Mouse (Mus musculus): ENCODE results near the gene Gm43518. TPM values are rescaled to one million over a fixed set of nuclear protein-coding genes. Genes with fewer than 3 reads are reported as not detected.

The Gm43518 gene
- polyA plus RNA-seq, 1 experiment from 2014 or later = 2.2 TPM

DNA sequence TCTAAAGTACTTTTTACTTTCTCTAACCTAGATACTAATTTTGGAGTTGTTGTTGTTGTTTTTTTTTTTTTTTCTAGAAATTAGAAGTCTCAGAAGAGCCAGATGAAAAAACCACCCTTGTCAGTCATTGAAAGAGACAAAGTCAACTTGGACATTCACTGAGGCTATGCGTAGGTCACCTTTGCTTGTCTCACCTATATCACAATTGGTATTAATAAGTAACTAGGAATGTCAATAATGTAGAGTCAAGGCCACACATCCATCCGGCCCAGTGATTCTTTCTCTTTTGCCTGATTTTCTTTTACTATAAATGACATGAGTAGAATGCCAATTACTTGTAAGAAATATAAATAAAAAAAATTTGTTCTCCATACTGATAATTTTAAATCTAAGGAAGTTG is 39.5 kb downstream of the Gm43518 start:
- ATAC-seq = no peak
- no peaks in the 10 kb centered on the region for H3K9me3 ChIP-seq (replicated peaks)
- H3K27ac ChIP-seq = no peak overlapping the region
- H3K4me3 ChIP-seq = no peak overlapping the region
- peaks cover 5% of the 10 kb centered on the region for H3K27me3 ChIP-seq (replicated peaks)
- H3K36me3 ChIP-seq = no peaks in the 10 kb centered on the region; the same call in 1 of the 2 replicates
- H3K4me1 ChIP-seq = 0 out of 2 replicates have a peak, but pooled peaks cover 12% of the 10 kb centered on the region
- H3K9ac ChIP-seq = no peak overlapping the region
- 76% methylated on average over 2 of the region's 2 CpGs for WGBS (ENCODE audit: insufficient replicate concordance)
- H3K4me2 ChIP-seq = no peak overlapping the region

DNA sequence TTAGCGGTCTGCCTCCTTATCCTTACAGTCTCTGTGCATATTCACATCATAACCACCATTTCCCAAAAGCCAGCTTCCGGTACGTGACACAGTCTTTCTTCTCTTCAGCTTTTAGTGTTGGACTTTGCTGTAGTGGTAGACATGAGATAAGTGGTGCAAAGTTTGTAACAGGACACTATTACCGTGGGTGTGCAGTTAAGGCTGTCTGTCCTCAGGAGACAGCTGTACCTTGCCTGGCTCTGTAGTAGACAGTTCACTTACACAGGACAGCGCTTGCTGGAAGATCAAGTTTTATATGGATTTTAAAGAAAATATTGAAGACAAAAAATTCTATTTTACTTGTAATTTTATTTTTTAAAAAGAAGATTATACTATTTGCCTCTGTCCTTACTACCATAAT is 41.2 kb downstream of the Gm43518 start:
- H3K27me3 ChIP-seq (replicated peaks) = peaks cover 22% of the 10 kb centered on the region
- no peak overlapping the region for H3K4me3 ChIP-seq
- no peak overlapping the region for H3K27ac ChIP-seq
- H3K36me3 ChIP-seq = no peaks in the 10 kb centered on the region
- H3K4me1 ChIP-seq = peaks cover 17% of the 10 kb centered on the region
- whole genome bisulfite sequencing (ENCODE audit: insufficient replicate concordance) = 73% methylated on average over 5 of the region's 5 CpGs
- H3K4me2 ChIP-seq = no peak overlapping the region
- no peak overlapping the region for H3K9ac ChIP-seq
- no peak for ATAC-seq
- no peaks in the 10 kb centered on the region for H3K9me3 ChIP-seq (replicated peaks)

DNA sequence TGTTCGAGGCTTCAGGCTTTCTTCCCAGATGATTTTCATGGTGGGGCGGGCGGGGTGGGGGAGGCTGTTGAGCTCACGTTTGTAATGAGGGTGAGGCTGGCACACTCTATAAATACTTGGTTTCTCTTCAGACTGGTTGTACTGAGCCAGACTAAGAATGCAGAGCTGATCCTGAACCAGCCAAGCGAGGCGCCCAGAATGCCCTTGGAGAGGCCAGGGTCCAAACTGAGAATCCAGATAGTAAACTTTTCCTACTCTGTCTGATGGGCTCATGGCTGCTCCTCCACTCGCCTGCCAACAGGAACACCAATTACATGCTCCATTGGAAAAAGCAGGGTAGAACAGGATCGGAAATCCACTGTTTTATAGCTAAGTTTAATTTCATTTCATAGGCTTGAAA is 42.0 kb downstream of the Gm43518 start:
- 71% methylated on average over 8 of the region's 8 CpGs for WGBS (ENCODE audit: insufficient replicate concordance)
- H3K27me3 ChIP-seq (replicated peaks) = peaks cover 30% of the 10 kb centered on the region
- ATAC-seq = no peak
- no peaks in the 10 kb centered on the region for H3K9me3 ChIP-seq (replicated peaks)
- peaks cover 21% of the 10 kb centered on the region for H3K4me1 ChIP-seq
- H3K4me2 ChIP-seq = no peak overlapping the region
- H3K36me3 ChIP-seq = no peaks in the 10 kb centered on the region
- H3K27ac ChIP-seq = no peak overlapping the region
- H3K9ac ChIP-seq = no peak overlapping the region
- H3K4me3 ChIP-seq = no peak overlapping the region

DNA sequence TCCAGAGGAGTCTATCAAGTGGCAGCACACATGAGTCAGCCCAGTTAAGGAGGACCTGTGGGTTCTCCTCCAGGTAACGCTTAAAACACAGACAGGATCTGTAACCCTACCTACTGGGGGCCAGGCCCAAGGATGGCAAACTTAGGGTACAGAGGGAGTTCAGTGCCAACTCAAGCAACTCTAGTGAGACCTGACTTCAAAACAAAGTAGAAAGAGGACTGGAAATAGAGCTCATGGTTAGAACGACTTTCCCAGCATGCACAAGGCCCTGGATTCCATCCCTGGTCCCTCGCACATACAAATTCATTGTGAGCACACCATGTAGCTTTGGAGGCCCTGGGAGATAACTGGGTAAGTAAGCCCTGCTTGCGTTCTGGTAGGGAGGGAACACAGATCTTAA is 43.4 kb downstream of the Gm43518 start:
- H3K36me3 ChIP-seq = no peaks in the 10 kb centered on the region
- H3K27ac ChIP-seq = no peak overlapping the region
- ATAC-seq = no peak
- peaks cover 24% of the 10 kb centered on the region for H3K4me1 ChIP-seq
- no peaks in the 10 kb centered on the region for H3K9me3 ChIP-seq (replicated peaks)
- no peak overlapping the region for H3K4me2 ChIP-seq
- WGBS (ENCODE audit: insufficient replicate concordance) = 76% methylated on average over 4 of the region's 4 CpGs
- H3K4me3 ChIP-seq = no peak overlapping the region
- peaks cover 42% of the 10 kb centered on the region for H3K27me3 ChIP-seq (replicated peaks)
- H3K9ac ChIP-seq = no peak overlapping the region

DNA sequence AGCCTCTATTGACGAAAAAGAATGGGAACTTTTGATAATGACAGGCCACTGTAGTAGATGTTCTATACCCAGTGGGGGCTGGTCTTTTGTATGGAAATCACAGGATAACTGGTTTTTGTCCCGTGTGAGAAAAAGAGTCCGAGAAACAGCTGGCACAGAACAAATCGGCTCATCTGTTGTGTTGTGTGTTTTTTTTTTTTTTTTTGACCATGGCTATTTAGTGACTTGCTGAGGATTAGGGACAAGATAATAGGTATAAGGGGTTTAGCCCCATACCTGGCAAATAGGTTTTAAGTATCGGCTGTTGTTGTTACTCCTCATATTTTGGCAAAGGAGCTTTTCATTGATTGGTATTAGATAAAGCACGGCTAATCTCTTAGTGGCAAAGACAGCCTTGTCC is 45.2 kb downstream of the Gm43518 start:
- Histone ChIP-seq H3K27ac (no peak overlapping the region), H3K4me3 (no peak overlapping the region), H3K4me2 (no peak overlapping the region), H3K36me3 (no peaks in the 10 kb centered on the region), H3K9me3 (replicated peaks) (no peaks in the 10 kb centered on the region), H3K9ac (no peak overlapping the region), H3K27me3 (replicated peaks) (peaks cover 56% of the 10 kb centered on the region), H3K4me1 (peaks cover 32% of the 10 kb centered on the region)
- no peak for ATAC-seq
- 66% methylated on average over 6 of the region's 6 CpGs for WGBS (ENCODE audit: insufficient replicate concordance)

DNA sequence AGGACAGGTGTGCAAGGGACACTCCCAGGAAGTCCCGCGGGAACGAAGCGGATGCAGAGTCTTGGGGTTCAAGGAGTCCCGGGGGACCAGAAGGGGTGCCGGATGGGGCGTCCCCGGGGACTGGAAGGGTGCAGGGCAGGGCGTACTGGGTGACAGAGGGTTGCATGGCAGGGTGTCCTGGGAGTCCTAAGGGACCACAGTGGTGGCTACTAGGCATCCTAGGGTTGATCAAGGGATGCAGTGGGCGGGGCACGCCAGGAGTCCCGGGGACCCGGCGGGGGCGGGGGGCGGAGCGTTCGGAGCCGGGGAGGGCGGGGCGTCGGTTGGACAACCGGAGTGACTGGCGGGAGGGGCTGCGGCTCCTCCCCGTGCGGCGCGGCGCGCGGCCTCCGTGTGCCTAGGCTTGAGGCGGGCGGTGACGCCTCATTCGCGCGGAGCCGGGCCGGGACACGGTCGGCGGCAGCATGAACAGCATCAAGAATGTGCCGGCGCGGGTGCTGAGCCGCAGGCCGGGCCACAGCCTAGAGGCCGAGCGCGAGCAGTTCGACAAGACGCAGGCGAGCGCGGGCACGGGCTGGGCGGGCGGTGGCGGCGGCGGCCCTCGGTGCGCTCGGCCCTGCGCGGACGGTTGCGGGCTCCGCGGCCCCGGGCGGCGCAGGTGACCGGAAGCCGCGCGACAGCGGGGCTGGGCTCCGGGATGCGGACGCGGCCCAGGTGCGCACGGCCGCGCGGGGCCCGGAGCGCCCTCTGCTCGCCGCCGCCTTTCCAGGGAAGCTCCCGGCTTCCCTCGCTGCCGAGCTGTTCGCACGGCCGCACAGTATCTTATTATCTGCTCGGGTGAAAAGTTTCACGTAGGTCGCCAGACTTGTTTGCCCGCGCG is 46.3 kb downstream of the Gm43518 start, which contains the start of gene Hip1r:
Hip1r (plus strand) TSS at position 330 of the 880 bp plus-strand sequence.
- Histone ChIP-seq H3K27me3 (replicated peaks) (peaks cover 56% of the 10 kb centered on the region), H3K4me3 (peak within 1 kb of the TSS; percentile 76), H3K4me1 (peaks cover 42% of the 10 kb centered on the region), H3K36me3 (no peaks in the 10 kb centered on the region), H3K4me2 (peak within 1 kb of the TSS; percentile 86), H3K9me3 (replicated peaks) (no peaks in the 10 kb centered on the region), H3K9ac (peak within 1 kb of the TSS; percentile 77), H3K27ac (peak within 1 kb of the TSS; percentile 78)
- peak; percentile 86 for ATAC-seq
- WGBS (ENCODE audit: insufficient replicate concordance) = 2% methylated on average over 105 of the region's 106 CpGs

DNA sequence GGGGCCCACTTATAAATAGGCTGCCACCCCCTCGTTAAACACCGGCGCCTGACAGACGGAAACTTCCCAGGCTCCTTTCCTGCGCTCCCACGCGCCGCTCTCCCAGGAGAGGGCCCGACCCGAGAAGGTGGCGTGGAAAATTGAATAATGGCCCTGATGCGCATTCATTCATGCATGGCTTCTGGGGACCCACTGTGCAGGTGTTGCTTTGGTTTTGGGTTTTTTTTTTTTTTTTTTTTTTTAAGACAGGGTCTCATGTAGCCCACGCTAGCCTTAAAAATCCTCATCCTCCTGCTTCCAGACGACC is 46.9 kb downstream of the Gm43518 start:
- Histone ChIP-seq H3K27ac (peak overlapping the region; percentile 78), H3K4me3 (peak overlapping the region; percentile 76), H3K9ac (peak overlapping the region; percentile 77), H3K4me1 (peaks cover 44% of the 10 kb centered on the region), H3K27me3 (replicated peaks) (peaks cover 56% of the 10 kb centered on the region), H3K36me3 (no peaks in the 10 kb centered on the region), H3K4me2 (peak overlapping the region; percentile 86), H3K9me3 (replicated peaks) (no peaks in the 10 kb centered on the region)
- 1% methylated on average over 14 of the region's 14 CpGs for WGBS (ENCODE audit: insufficient replicate concordance)
- ATAC-seq = no peak

DNA sequence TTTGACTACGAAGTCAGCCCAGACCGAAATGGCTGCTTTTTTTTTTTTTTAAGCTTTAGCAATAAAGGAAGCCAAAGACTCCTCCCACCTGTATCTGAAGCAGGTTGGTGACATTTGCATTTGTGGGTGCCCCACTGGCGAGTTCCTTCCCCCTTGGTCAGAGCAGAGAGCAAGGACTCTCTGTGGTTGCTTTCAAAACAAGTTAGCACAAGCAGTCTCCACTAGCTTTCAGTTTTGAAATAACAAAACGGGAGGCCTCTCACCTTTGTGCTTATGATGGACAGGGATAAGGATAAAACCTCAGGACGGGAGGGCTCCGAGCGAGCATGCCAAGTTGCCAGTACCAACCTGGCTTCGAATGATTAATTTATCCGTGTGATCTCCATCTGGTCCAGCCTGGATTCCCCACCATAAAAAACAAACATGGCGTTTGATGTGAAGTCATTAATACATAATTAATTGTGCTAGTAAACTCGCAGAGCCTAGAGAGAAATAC is 47.4 kb downstream of the Gm43518 start:
- WGBS (ENCODE audit: insufficient replicate concordance) = 38% methylated on average over 11 of the region's 11 CpGs
- ATAC-seq = no peak
- Histone ChIP-seq H3K4me2 (peak overlapping the region; percentile 86), H3K27me3 (replicated peaks) (peaks cover 56% of the 10 kb centered on the region), H3K4me1 (peaks cover 48% of the 10 kb centered on the region), H3K9me3 (replicated peaks) (no peaks in the 10 kb centered on the region), H3K36me3 (no peaks in the 10 kb centered on the region), H3K9ac (peak overlapping the region; percentile 77), H3K4me3 (peak overlapping the region; percentile 76), H3K27ac (no peak overlapping the region)

DNA sequence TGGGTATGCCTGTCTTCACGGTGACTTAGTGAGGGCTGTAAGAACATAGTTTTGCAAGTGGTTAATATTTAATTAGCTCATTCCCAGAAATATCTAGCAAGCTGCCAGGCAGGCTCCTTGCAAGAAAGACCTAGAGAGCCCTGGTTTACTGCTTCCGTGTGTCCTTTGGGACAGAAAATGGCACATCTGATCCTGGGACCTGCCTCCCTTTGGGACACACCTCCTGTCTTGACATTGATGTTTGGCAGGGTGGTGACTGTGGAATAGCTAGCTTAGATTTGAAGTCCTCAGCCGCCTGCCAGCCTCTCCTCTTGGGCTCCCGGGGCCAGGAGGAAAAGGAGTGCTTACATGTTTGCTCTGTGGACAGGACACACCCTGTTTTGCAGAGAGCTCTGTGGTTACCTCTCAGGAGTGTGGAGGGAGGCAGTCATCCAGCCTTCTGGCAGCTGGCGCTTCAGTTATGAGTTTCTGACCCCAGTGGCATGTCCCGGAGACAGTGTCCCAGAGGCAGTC is 48.5 kb downstream of the Gm43518 start:
- WGBS (ENCODE audit: insufficient replicate concordance) = 51% methylated on average over 6 of the region's 6 CpGs
- Histone ChIP-seq H3K27ac (peak overlapping the region; percentile 22), H3K9me3 (replicated peaks) (no peaks in the 10 kb centered on the region), H3K9ac (peak overlapping the region; percentile 14; the same call in 1 of the 2 replicates), H3K36me3 (no peaks in the 10 kb centered on the region), H3K27me3 (replicated peaks) (peaks cover 52% of the 10 kb centered on the region), H3K4me3 (peak overlapping the region; percentile 76), H3K4me2 (peak overlapping the region; percentile 86), H3K4me1 (peaks cover 54% of the 10 kb centered on the region)
- ATAC-seq = no peak

DNA sequence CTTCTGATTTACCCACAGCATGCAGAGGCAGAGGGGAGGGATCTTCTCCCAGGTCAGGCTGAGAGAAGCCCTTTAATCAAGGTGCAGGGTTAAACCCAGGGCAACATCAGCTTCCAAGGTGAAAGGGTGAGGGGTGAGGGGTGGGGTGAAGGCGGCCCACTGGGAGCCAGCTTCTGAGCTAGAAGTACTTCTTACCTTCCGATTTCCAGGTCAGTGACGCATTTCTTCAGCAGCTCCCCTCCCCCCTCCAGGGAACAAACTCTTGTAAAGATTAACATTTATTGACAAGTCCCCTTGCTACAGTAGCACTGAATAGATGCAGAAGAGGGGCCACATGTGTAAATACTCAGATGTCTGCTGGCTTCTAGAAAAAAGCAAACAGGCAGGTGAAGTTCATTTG is 50.0 kb downstream of the Gm43518 start:
- Histone ChIP-seq H3K27me3 (replicated peaks) (peaks cover 46% of the 10 kb centered on the region), H3K4me1 (peaks cover 58% of the 10 kb centered on the region), H3K9me3 (replicated peaks) (no peaks in the 10 kb centered on the region), H3K4me2 (peak overlapping the region; percentile 86), H3K27ac (no peak overlapping the region), H3K36me3 (no peaks in the 10 kb centered on the region), H3K4me3 (no peak overlapping the region), H3K9ac (no peak overlapping the region)
- WGBS (ENCODE audit: insufficient replicate concordance) = 53% methylated on average over 3 of the region's 3 CpGs
- no peak for ATAC-seq

DNA sequence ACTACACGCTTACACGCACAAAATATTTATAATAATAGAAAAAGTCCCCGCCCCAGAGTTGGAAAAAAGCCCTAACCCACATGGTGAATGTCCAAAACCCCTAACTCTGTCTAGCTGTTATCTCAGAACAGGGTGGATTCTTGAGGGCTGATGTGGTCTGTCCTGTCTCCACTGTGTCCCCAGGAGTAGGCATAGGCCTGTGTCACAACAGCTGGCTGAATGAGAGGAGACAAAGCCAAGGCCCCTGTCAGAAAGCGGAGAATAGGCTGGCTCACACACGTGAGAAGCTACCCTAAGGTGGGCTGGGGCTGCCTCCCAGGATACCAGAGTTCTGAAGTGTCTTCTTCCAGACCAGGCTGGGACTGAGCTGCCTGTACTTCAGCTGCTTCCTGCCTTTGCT is 50.9 kb downstream of the Gm43518 start:
- peak overlapping the region; percentile 27; the same call in 1 of the 2 replicates for H3K4me2 ChIP-seq
- no peak for ATAC-seq
- H3K4me3 ChIP-seq = no peak overlapping the region
- WGBS (ENCODE audit: insufficient replicate concordance) = 65% methylated on average over 5 of the region's 5 CpGs
- peaks cover 65% of the 10 kb centered on the region for H3K4me1 ChIP-seq
- no peaks in the 10 kb centered on the region for H3K36me3 ChIP-seq
- no peak overlapping the region for H3K9ac ChIP-seq
- H3K27me3 ChIP-seq (replicated peaks) = peaks cover 37% of the 10 kb centered on the region
- H3K27ac ChIP-seq = peak overlapping the region; percentile 12; the same call in 1 of the 2 replicates
- no peaks in the 10 kb centered on the region for H3K9me3 ChIP-seq (replicated peaks)

DNA sequence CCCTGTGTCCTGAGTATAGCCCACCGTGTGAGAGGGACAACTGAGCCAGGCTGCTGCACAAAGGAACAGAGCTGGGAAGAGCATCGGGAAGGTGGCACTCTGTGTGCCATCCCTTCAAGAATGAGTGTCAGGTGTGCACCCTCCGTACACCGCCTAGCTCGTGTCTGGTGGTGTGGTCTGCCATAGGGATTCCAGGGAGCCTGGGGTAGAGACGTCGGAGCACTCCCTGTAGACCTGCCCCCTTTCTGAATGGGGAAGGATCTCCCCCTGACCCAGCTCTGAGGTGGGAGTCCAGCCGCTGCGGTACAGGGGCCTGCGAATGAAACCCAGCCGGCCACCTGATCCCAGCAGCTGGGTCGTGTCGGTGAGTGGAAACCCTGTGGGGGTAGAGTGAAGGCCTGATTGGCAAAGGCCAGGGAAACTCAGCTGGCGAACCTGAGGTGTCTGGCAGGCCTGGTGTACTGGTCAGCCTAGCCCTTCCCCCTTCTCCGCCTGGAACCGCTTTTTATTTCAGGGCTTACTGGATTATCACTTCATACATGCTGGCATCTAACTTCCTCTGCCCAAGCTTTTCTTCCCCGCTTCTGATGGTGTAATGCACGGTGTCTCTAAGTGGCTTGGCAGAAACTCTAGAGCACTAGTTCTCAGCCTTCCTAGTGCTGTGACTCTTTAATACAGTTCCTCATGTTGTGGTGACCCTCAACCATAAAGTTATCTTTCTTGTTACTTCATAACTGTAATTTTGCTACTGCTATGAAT is 52.2 kb downstream of the Gm43518 start:
- ATAC-seq = no peak
- H3K4me3 ChIP-seq = no peak overlapping the region
- no peaks in the 10 kb centered on the region for H3K9me3 ChIP-seq (replicated peaks)
- H3K9ac ChIP-seq = no peak overlapping the region
- no peak overlapping the region for H3K27ac ChIP-seq
- no peak overlapping the region for H3K4me2 ChIP-seq
- peaks cover 25% of the 10 kb centered on the region for H3K27me3 ChIP-seq (replicated peaks)
- peaks cover 55% of the 10 kb centered on the region for H3K4me1 ChIP-seq
- 72% methylated on average over 18 of the region's 18 CpGs for WGBS (ENCODE audit: insufficient replicate concordance)
- H3K36me3 ChIP-seq = no peaks in the 10 kb centered on the region

All from liver, embryonic 12.5 days (tissue).